Mouse (Mus musculus) stomach, postnatal 0 days (tissue): ENCODE results near the gene Hexim2. TPM values are rescaled to one million over a fixed set of nuclear protein-coding genes. Genes with fewer than 3 reads are reported as not detected.

Experiments used
- ATAC-seq: fragments of 200-750 bp; cut with Nextera tagmentation; 2 replicates; pipeline ENCODE4 v1.8.0; 2017; ENCODE audit not compliant: low FRiP score, low TSS enrichment
- DNase-seq: peaks from one replicate; pipeline ENCODE4 v3.0.0-alpha.2; 2016; ENCODE audit warnings: low spot score
- H3K27ac ChIP-seq: fragments of 300-500 bp; sonication (generic); replicated peaks from 2 replicates; pipeline ENCODE4 v1.5.1; 2014; ENCODE audit warnings: mild to moderate bottlenecking, control low read depth
- H3K27me3 ChIP-seq: fragments of 300-500 bp; sonication (generic); 2 replicates; pipeline ENCODE4 v1.6.1; 2014; ENCODE audit warnings: low read length; ENCODE audit not compliant: control insufficient read depth, insufficient read depth
- H3K36me3 ChIP-seq: fragments of 300-500 bp; sonication (generic); 2 replicates; pipeline ENCODE4 v1.6.1; 2014; ENCODE audit warnings: low read length, mixed read lengths; ENCODE audit not compliant: control insufficient read depth, insufficient read depth
- H3K4me1 ChIP-seq: fragments of 300-500 bp; sonication (generic); replicated peaks from 2 replicates; pipeline ENCODE4 v1.6.1; 2014; ENCODE audit warnings: antibody characterized with exemption; ENCODE audit not compliant: control insufficient read depth, insufficient read depth
- H3K4me2 ChIP-seq: fragments of 300-500 bp; sonication (generic); replicated peaks from 2 replicates; pipeline ENCODE4 v1.6.1; 2014; ENCODE audit warnings: low read depth, mild to moderate bottlenecking, control low read depth, moderate library complexity
- H3K4me3 ChIP-seq: fragments of 300-500 bp; sonication (generic); 2 replicates; pipeline ENCODE4 v1.5.1; 2014; ENCODE audit warnings: low read depth, low read length, control low read depth
- H3K9ac ChIP-seq: fragments of 300-500 bp; sonication (generic); 2 replicates; pipeline ENCODE4 v1.6.1; 2014; ENCODE audit warnings: mild to moderate bottlenecking, low read length, control low read depth, mixed read lengths
- H3K9me3 ChIP-seq: fragments of 300-500 bp; sonication (generic); 2 replicates; pipeline ENCODE4 v1.6.1; 2016; ENCODE audit warnings: low read length; ENCODE audit not compliant: control insufficient read depth
- CTCF ChIP-seq: IDR thresholded peaks from 2 replicates; pipeline ENCODE4 v1.5.1; 2016; ENCODE audit warnings: antibody characterized with exemption, low read depth, mild to moderate bottlenecking, moderate library complexity
- EP300 ChIP-seq: optimal IDR thresholded peaks from 2 replicates; pipeline ENCODE3; 2016; ENCODE audit warnings: antibody characterized with exemption
- WGBS: fragments of 180-500 bp; shearing (Covaris S2); extraction: QIAGEN DNeasy Blood & Tissue Kit; methylation state at CpG from one replicate; pipeline ENCODE4 v1.1.7; 2014; 5-methylcytosine and 5-hydroxymethylcytosine counted together
- polyA plus RNA-seq: library from polyadenylated mRNA; unstranded; fragments of >200 nt; fragmentation: Nextera tagmentation; extraction: Ambion mirVana; gene quantifications from 2 replicates; pipeline ENCODE4 v1.2.1, GENCODE M21; 2015

The Hexim2 gene
- polyA plus RNA-seq, 1 experiment from 2014 or later: 3.7 TPM

- Histone ChIP-seq H3K27ac (no peak overlapping the region), H3K36me3 (no peaks in the 10 kb centered on the region), H3K9ac (no peak overlapping the region), H3K9me3 (no peaks in the 10 kb centered on the region), H3K4me3 (no peak overlapping the region), H3K27me3 (no peaks in the 10 kb centered on the region), H3K4me1 (no peaks in the 10 kb centered on the region), H3K4me2 (no peak overlapping the region)
- DNase-seq: no peak
- no peak for ATAC-seq
- no peak for TF ChIP-seq EP300
- TF ChIP-seq CTCF: no peak
- WGBS: 56% methylated on average over 1 of the region's 1 CpGs
Measured at GRCm38 (mm10) chr11:103180426-103180825, 48.2 kb downstream of the Hexim2 start.

DNA sequence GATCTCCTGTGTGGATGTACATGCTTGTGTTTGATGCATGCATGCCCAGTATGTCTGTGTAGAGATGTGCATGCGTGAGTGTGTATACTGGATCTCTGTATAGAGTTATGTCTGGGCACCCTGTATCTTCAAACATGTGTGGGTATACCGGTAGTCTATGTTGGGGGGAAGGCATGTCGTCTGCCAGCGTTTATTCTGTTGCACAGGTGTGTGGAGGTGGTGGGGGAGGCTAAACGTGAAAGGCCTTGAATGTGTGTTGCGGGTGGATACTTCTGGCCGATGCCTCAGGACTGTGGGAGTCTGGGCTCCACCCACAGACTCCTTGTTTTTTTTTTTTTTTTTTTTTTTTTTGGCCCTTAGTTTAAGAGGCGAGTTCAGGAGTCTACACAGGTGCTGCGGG lies 49.1 kb downstream of the Hexim2 start:
- H3K9ac ChIP-seq: no peak overlapping the region
- H3K4me3 ChIP-seq: no peak overlapping the region
- no peaks in the 10 kb centered on the region for H3K9me3 ChIP-seq
- no peaks in the 10 kb centered on the region for H3K27me3 ChIP-seq
- H3K27ac ChIP-seq: no peak overlapping the region
- no peak for DNase-seq
- TF ChIP-seq CTCF: no peak
- no peak for TF ChIP-seq EP300
- no peak overlapping the region for H3K4me2 ChIP-seq
- H3K36me3 ChIP-seq: no peaks in the 10 kb centered on the region
- ATAC-seq: no peak
- no peaks in the 10 kb centered on the region for H3K4me1 ChIP-seq
- WGBS: 70% methylated on average over 9 of the region's 9 CpGs

- 73% methylated on average over 3 of the region's 3 CpGs for WGBS
- ATAC-seq: no peak
Measured at GRCm38 (mm10) chr11:103181911-103182310, 49.7 kb downstream of the Hexim2 start.

GRCm38 (mm10) chr11:103184891-103185290 lies 52.7 kb downstream of the Hexim2 start:
- no peak overlapping the region for H3K27ac ChIP-seq
- no peak for ATAC-seq
- peak; percentile 51 for DNase-seq
- H3K4me1 ChIP-seq: no peaks in the 10 kb centered on the region
- no peaks in the 10 kb centered on the region for H3K27me3 ChIP-seq
- 43% methylated on average over 2 of the region's 2 CpGs for WGBS
- no peak overlapping the region for H3K9ac ChIP-seq
- peak; percentile 83 for TF ChIP-seq CTCF
- no peak for TF ChIP-seq EP300
- H3K36me3 ChIP-seq: no peaks in the 10 kb centered on the region
- H3K9me3 ChIP-seq: no peaks in the 10 kb centered on the region
- no peak overlapping the region for H3K4me3 ChIP-seq
- no peak overlapping the region for H3K4me2 ChIP-seq

More at GRCm38 (mm10) chr11:103181911-103182310, 49.7 kb downstream of the Hexim2 start:
- Histone ChIP-seq H3K27ac (no peak overlapping the region), H3K9me3 (no peaks in the 10 kb centered on the region), H3K4me3 (no peak overlapping the region), H3K9ac (no peak overlapping the region), H3K27me3 (no peaks in the 10 kb centered on the region), H3K4me2 (no peak overlapping the region), H3K36me3 (no peaks in the 10 kb centered on the region), H3K4me1 (no peaks in the 10 kb centered on the region)
- TF ChIP-seq EP300 (no peak), CTCF (no peak)
- DNase-seq: no peak

Other genes starting within 250 kb of the Hexim2 start
- gene Fam187a, start 247.3 kb upstream of the Hexim2 start, polyA plus RNA-seq: not detected in 2 replicates
- gene Gfap, start 231.5 kb upstream of the Hexim2 start, polyA plus RNA-seq: 0.68 and 1.1 TPM in 2 replicates
- gene Kif18b, start 207.3 kb upstream of the Hexim2 start, polyA plus RNA-seq: 1.1 and 1.3 TPM in 2 replicates
- gene C1ql1, start 185.7 kb upstream of the Hexim2 start, polyA plus RNA-seq: 1.4 and 1.9 TPM in 2 replicates
- gene Nmt1, start 104.2 kb upstream of the Hexim2 start, polyA plus RNA-seq: 45.9 and 52.3 TPM in 2 replicates
- gene Dcakd, start 104.1 kb upstream of the Hexim2 start, polyA plus RNA-seq: 36.8 and 42.3 TPM in 2 replicates
- gene Plcd3, start 30.8 kb upstream of the Hexim2 start, polyA plus RNA-seq: 4.2 and 5.0 TPM in 2 replicates
- 28.6 and 36.7 TPM in 2 replicates for gene Acbd4, start 30.7 kb upstream of the Hexim2 start, polyA plus RNA-seq
- 3.8 and 4.1 TPM in 2 replicates for gene Hexim1, start 16.2 kb upstream of the Hexim2 start, polyA plus RNA-seq
- gene Fmnl1, start 38.7 kb downstream of the Hexim2 start, polyA plus RNA-seq: 0.86 and 1.1 TPM in 2 replicates
- 1.0 and 1.7 TPM in 2 replicates for gene 1700023F06Rik, start 76.1 kb downstream of the Hexim2 start, polyA plus RNA-seq
- gene Spata32, start 86.0 kb downstream of the Hexim2 start, polyA plus RNA-seq: not detected in 2 replicates
- 1.6 TPM in 2 replicates for gene Map3k14, start 135.0 kb downstream of the Hexim2 start, polyA plus RNA-seq
- gene Arhgap27, start 231.3 kb downstream of the Hexim2 start, polyA plus RNA-seq: 18.2 and 22.1 TPM in 2 replicates